Mouse (Mus musculus) cerebellum, postnatal 25 days (tissue): ENCODE results near the gene Rps11.
"Not testable (repeated sequence)": the region's sequence is repeated elsewhere in the genome, so short reads cannot be mapped to it uniquely, and the experiment has no call there.

Experiments used
- DNase-seq, 2 experiments: peaks; one replicate each; pipeline ENCODE4 v3.0.0; 2021; ENCODE audit warnings: mixed read lengths in 2 of 2

The Rps11 gene

DNA sequence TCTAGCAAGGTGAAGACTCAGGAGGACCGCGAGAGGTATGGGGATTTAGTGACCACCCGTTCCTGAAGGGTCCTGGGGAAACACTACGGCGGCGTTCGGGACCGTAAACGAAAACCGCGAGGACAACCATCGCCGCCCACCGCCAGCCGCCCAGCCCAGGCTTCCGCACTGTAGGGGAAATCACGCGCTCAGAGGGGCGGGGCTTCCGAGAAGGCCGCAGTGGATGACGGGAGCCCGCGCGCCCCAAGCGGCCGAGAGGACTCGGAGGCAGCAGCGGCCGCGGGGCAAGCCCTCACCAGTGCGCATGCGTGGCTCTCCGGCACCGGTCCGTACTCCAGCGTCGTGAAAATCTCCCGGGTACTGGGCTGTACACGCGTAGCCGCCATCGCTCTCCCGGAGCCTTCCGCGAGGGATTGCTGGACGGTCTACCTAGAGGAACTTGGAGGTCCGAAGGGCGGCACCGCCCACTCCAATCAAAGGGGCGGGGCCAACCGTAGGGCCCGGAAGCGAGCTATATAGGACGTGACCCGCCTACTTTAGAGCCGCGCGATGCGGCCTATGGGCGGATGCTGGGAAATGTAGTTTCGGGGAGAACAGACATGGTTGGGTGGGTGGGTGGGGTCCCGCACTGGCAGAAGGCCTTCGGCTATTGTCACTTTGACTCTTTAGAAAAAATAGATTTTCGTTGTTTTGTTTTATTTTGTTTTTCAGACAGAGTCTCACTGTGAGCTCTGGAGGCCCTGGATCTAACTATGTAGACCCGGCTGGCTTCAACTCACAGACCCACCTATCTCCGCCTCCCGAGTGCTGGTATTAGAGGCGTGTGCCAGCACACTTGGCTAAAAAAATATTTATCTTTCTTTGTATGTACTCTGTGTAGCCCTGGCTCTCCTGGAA lies 30.1 kb upstream of the Rps11 start, which contains the start of the genes Pih1d1 and Aldh16a1:
Gene Pih1d1, plus strand, starts transcription at position 208 of the 897 bp plus-strand sequence.
Gene Aldh16a1, minus strand, starts transcription at position 489 of the 897 bp plus-strand sequence.
- DNase-seq, result peak; percentile 99

GRCm38 (mm10) chr7:45153586-45153985 lies 29.3 kb upstream of the Rps11 start:
- no peak for DNase-seq

DNA sequence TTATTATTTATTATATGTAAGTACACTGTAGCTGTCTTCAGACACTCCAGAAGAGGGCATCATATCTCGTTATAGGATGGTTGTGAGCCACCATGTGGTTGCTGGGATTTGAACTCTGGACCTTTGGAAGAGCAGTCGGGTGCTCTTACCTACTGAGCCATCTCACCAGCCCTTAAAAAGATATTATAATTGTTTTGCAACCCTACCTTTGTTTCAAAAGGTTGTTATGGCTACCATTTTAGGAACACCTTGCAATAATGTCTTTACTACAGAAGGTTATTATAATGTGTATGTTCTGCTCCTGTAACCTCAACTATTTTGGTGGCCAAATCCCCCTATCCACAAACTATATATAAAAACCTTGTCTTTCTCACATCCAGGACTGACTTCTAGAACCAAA lies 28.8 kb upstream of the Rps11 start:
- not testable (repeated sequence) for DNase-seq

- DNase-seq, result no peak
Measured at GRCm38 (mm10) chr7:45151303-45151702, 27.1 kb upstream of the Rps11 start.

GRCm38 (mm10) chr7:45150321-45150720 lies 26.1 kb upstream of the Rps11 start:
- no peak for DNase-seq

DNA sequence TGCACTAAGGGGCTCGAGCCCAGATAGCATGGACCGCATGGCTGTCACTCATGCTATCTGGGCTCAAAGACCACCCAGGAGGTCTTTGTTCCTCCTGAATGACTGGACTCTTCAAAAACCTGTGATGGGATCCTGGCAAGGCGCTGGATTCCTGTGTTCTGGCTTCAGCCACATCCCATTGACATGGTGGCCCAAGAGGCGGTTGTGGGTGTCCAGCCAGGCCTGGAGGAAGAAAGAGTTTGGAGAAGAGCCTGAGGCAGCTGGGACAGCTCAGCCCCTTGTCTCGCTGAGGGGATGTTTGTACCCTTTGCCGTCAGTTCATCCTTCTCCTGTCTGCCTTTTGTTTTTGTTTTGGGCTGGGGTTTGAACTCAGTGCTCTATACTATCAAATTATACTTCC lies 25.3 kb upstream of the Rps11 start:
- DNase-seq, result no peak

- DNase-seq, result peak in 1 of 2 experiments; percentile 11
Measured at GRCm38 (mm10) chr7:45148534-45149098, 24.4 kb upstream of the Rps11 start.

- no peak for DNase-seq
Measured at GRCm38 (mm10) chr7:45147899-45148298, 23.7 kb upstream of the Rps11 start.

DNA sequence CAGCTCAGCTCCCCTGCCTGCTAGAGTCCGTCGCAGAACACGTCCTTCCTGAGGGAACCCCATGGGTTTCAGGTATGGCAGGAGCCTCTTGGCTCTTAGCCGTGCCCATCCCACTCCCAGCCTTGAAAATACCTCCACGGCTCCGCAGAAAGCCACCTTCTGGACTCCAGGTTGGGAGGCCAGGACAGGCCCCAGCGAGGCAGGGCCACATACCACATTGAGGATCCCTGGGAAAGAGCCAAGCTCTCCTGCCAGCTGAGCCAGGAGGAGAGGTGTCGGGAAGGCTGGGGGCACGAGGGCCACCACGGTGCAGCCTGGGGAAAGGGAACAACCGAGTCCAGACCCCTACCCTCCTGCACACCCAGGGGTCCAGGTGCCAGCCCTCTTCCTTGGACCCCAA lies 23.0 kb upstream of the Rps11 start:
- DNase-seq, result no peak

DNA sequence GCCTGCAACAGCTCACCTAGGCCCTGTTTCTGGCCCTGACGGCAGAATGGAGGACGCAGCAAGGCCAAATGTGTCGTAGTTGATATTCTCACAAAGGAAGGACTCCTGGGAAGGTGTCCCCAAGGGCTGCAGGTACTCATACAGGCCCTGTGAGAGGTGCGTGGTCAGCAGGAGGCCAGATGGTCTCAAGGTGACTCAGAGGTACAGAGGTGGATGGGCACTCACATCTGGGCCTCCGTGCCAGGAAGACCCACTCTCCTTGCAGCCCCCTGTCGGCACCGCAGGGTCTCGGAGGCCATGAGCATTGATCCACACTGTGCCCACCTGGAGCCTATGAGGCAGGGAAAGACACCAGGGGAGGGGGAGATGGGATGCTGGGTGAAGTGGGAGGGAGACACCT lies 21.2 kb upstream of the Rps11 start:
- DNase-seq, result no peak

DNA sequence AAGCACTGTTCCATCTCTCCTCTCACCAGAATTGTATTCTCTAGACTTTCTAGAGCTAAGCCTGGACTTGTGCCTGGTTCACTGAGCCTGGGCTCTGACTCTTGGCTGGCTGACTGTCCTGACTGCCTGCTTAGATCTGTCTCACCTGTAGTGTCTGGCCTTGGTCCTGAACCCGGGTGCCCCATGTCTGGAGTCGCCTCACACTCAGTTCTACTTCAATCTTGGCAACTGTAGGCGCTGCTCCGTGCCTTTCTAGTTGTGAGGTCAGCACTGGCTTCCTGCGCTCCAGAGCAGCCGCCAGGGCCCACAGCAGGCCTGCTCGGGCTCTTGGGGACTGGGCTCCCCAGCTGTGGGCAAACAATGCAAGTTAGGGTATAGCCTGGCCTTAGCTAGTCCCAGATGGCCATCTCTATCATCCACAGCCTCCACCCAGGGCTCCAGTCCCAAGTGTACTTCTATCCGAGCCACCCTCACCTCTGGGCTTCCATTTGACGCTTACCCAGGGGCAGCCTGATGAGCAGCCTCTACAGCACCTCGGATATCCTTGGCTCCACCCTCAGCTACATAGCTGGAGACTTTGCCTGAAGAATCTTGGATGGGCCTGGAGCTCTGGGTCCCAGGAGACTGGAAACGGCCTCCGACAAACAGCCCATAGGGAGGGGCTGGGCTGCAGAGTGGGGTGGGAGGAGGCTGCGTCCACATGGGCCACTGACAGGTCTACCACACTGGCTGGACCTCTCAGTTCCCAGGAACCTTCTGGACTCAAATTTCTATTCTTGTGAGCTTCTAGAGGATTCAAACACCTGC lies 20.3 kb upstream of the Rps11 start:
- DNase-seq, result no peak

DNA sequence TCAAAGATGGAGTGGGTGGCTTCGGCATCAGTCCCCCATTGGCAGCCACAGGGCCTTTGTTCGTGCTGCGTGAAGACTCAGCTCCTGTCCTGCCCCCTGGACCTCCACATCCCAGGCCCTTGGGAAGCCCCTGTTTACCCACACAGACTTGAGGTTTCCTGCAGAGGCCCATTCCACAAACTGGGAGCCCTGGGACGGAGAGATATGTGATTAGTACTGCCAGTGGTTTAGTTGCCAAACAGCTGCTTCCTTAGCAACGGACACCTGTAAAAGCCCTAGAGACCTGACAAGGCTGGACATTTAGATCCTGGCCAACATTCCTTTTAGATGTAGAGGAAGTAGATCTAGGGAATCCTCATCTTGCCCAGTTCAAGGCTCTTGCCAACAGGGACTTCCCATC lies 17.7 kb upstream of the Rps11 start:
- DNase-seq, result peak in 1 of 2 experiments; percentile 1

GRCm38 (mm10) chr7:45141319-45141718 lies 17.1 kb upstream of the Rps11 start:
- DNase-seq, result peak in 1 of 2 experiments; percentile 5

DNA sequence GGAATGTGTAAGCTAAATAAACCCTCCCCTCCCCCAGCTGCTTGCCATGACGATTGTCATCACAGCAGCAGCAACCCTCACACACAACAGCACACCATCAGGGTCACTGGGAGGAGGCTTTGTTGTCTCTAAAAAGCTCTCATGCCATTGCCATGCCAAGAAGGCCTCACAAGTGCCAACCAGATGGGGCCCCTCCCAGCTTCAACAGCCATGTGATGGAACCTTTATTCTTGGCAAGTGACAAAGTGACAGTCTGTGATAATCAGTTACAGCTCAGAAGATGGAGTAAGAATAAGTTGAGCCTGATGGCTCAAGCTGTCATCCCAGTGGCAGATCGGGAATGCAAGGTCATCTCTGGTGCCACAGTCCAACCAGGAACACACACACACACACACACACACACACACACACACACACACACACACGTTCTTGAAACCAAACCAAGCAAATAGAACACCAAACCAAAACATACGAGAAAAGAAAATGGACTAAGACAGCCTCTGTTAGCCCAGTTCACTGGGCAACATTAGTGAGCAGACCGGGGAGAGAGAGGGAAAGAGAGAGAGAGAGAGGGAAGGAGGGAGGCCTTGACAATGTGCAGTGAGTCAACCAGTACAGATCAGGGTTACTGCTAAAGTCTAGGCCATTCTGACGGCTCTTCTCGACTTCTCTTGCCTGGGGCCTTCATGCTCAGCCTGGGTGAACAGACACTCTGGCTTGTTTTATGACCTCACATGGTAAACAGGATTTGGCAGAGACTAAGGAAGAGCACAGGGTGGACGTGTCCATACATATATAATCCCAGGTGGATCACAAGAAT lies 15.9 kb upstream of the Rps11 start:
- peak in 1 of 2 experiments; percentile 9 for DNase-seq

DNA sequence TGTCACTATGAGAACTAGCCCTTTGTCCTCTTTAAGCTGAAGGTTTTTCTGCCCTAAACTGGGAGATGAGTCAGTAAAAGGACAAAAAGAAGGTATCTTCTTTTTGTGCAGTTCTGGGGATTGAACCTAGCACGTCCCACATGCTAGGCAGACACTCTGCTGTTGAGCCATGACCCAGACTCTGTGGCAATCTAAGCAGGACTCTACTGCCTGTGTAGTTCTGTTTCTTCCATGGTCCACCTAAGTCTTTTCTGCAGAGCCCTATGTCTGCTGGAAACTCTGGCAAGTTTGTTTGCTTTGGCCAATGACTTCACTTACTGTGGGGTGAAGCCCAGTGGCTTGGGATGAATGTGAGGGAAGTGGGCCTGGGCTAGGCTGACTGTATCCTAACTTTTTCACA lies 14.2 kb upstream of the Rps11 start:
- DNase-seq, result no peak

- DNase-seq, result peak in 1 of 2 experiments; percentile 11
Measured at GRCm38 (mm10) chr7:45137171-45138006, 13.2 kb upstream of the Rps11 start.

GRCm38 (mm10) chr7:45135993-45136567 lies 11.8 kb upstream of the Rps11 start, which contains the start of the genes Gm45713 and Flt3l:
Gene Gm45713, minus strand, starts transcription at chr7:45136231.
Gene Flt3l, minus strand, starts transcription at chr7:45136432.
- DNase-seq, result peak; percentile 93 to 94

DNA sequence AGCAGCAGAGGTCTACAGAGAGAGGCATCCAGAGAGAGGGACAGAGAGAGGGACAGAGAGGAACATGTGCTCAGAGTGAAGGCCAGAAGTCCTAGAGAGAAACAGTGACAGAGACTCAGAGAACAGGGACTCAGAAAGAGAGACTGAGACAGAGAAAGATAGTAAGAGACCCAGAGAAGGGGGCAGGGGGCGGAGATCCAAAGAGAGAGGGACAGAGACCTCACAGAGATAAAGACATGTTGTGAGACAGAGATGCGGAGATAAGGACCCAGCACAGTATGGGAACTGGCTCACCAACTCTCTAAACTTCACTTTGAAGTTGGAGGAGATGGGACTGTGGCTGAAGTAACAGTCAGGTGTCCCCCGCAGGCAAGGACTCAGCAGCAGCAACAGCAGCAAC lies 11.1 kb upstream of the Rps11 start:
- DNase-seq, result no peak

GRCm38 (mm10) chr7:45134544-45135026 lies 10.3 kb upstream of the Rps11 start:
- peak in 1 of 2 experiments; percentile 36 for DNase-seq

GRCm38 (mm10) chr7:45133446-45134159 lies 9.4 kb upstream of the Rps11 start:
- DNase-seq, result peak in 1 of 2 experiments; percentile 36
